Mouse (Mus musculus): ENCODE results near the gene Olfr1173. TPM values are rescaled to one million over a fixed set of nuclear protein-coding genes. Genes with fewer than 3 reads are reported as not detected.

The Olfr1173 gene
- not detected for total RNA-seq (2021)
- long read RNA-seq, experiment 1, result 0 reads
- long read RNA-seq, experiment 2, result 0 reads

DNA sequence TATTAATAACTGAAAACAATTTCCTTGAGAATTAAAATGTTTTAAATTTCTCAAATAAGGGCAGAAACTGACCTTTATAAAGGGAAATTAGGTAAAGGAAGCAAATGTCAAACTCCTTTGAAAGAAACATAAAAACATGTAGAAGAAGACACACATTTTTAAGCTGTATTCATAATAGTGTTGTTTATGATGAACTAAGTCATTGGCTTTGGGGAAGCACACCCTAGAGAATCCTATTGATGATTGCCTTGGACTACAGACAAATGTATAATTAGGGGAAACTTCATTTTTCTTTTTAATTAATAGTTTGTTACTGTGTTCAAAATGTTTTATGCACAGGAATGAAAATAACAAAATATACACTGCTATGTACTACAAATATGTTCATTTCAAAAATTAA lies at the start of gene Olfr1173:
Gene Olfr1173, minus strand, starts transcription at position 101 of the 400 bp plus-strand sequence.
- DNase-seq (ENCODE audit: low spot score), result no peak

DNA sequence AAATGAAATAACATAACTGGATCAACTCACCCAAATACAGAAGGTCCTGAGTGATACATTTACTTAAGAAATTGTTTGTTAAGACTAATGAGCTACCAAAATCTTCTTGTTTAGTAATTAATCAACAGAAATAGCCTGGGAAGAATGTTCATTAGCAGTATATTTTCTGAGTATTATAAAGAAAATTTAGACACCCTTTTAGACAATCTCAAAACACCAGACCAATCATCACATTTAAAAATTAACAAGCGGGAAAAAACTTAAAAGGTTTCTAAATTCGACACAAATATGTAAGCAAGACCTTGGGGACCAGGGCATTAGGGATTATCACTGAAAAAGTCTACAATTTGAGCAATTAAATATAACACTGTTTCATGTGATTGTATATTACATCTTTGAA lies 47.4 kb upstream of the Olfr1173 start, which contains the start of gene Olfr1175-ps:
Gene Olfr1175-ps, minus strand, starts transcription at position 101 of the 400 bp plus-strand sequence.
- DNase-seq (ENCODE audit: low spot score), result no peak

DNA sequence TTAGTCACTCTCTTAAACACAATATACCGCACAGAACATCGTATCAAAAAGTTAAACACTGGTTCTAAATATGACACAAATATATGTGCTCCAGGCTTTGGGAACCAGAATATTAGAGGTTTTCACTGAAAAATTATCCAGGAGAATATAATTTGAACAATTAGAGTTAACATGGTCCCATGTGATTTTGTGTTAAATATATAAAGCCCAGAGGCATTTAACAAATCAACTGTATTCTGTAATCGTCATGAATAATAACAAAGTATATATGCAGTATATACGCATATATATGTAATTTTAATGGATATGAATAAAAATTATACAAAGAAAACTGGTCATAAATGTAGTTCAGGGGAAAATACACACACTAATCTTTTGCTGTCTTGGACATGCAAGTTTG lies 35.4 kb upstream of the Olfr1173 start, which contains the start of gene Olfr1174-ps:
Gene Olfr1174-ps, minus strand, starts transcription at position 101 of the 400 bp plus-strand sequence.
- no peak for DNase-seq (ENCODE audit: low spot score)

- DNase-seq (ENCODE audit: low spot score), result no peak
Observed at GRCm38 (mm10) chr2:88228234-88228633, 51.4 kb downstream of the Olfr1173 start, which contains the start of gene Olfr1170. TSS of gene Olfr1170 (minus strand) at chr2:88228334.

Other genes starting within 250 kb of the Olfr1173 start
- not detected for gene Olfr73, start 242.2 kb downstream of the Olfr1173 start, total RNA-seq (2021)
- not detected for gene Olfr1162, start 228.7 kb downstream of the Olfr1173 start, total RNA-seq (2021)
- gene Olfr1163, start 208.0 kb downstream of the Olfr1173 start, total RNA-seq (2021), result not detected
- not detected for gene Olfr1164, start 185.9 kb downstream of the Olfr1173 start, total RNA-seq (2021)
- not detected for gene Olfr1166, start 151.6 kb downstream of the Olfr1173 start, total RNA-seq (2021)
- not detected for gene Olfr1167, start 124.7 kb downstream of the Olfr1173 start, total RNA-seq (2021)
- gene Olfr1168, start 98.0 kb downstream of the Olfr1173 start, total RNA-seq (2021), result not detected
- gene Olfr1170, start 51.5 kb downstream of the Olfr1173 start, total RNA-seq (2021), result not detected
- gene Olfr1174-ps, start 35.3 kb upstream of the Olfr1173 start, total RNA-seq (2021), result not detected
- gene Olfr1175-ps, start 47.3 kb upstream of the Olfr1173 start, total RNA-seq (2021), result not detected
- gene Olfr1176, start 56.8 kb upstream of the Olfr1173 start, total RNA-seq (2021), result not detected
- gene Olfr1177-ps, start 66.6 kb upstream of the Olfr1173 start, total RNA-seq (2021), result not detected
- gene Olfr1178, start 107.2 kb upstream of the Olfr1173 start, total RNA-seq (2021), result not detected
- not detected for gene Olfr1179, start 126.6 kb upstream of the Olfr1173 start, total RNA-seq (2021)
- gene Olfr1180, start 139.3 kb upstream of the Olfr1173 start, total RNA-seq (2021), result not detected
- gene Olfr1181, start 146.3 kb upstream of the Olfr1173 start, total RNA-seq (2021), result not detected
- gene Gm13757, start 169.3 kb upstream of the Olfr1173 start, total RNA-seq (2021), result not detected
- gene Olfr1183, start 175.0 kb upstream of the Olfr1173 start, total RNA-seq (2021), result not detected
- gene Olfr1184, start 203.7 kb upstream of the Olfr1173 start, total RNA-seq (2021), result not detected
- not detected for gene Olfr1185-ps1, start 213.4 kb upstream of the Olfr1173 start, total RNA-seq (2021)
- gene Olfr1186, start 238.7 kb upstream of the Olfr1173 start, total RNA-seq (2021), result not detected